In genomic region chr6:56916279-56916678, GRCm38 (mm10) we compare ENCODE assay signal across 22 mouse cellular contexts. TPM values are rescaled to one million over a fixed set of nuclear protein-coding genes. Genes with fewer than 3 reads are reported as not detected.
DNase-seq lines count a peak whose midpoint lies in the region; ATAC-seq and TF ChIP-seq lines count a peak whose summit lies in the region.
"Had no signal": no experiment of that assay in that cellular context is flagged by ENCODE, and none has a peak within 500 bp of the region (broad histone marks: within the 10 kb centered on the region; RNA-seq: fewer than 3 reads in every experiment).

No protein-coding gene starts in this region.

- H3K27me3 ChIP-seq in heart, embryonic 13.5 days (replicated peaks), result no peaks in the 10 kb centered on the region
- H3K27me3 ChIP-seq in liver, embryonic 12.5 days (replicated peaks), result no peaks in the 10 kb centered on the region
- H3K27me3 ChIP-seq in thymus, adult 2 months (ENCODE audit: control insufficient read depth, insufficient read depth, low read length), result no peaks in the 10 kb centered on the region
- no peaks in the 10 kb centered on the region for H3K27me3 ChIP-seq in intestine, postnatal 0 days (replicated peaks; ENCODE audit: control insufficient read depth, insufficient read depth, low read length)
- no peaks in the 10 kb centered on the region for H3K27me3 ChIP-seq in embryonic facial prominence, embryonic 10.5 days (replicated peaks; ENCODE audit: low read depth, poor library complexity, severe bottlenecking)
- H3K27me3 ChIP-seq: embryonic facial prominence, embryonic 13.5 days; forebrain, embryonic 15.5 days; intestine, embryonic 15.5 days; Patski had no signal

- H3K4me3 ChIP-seq in heart, embryonic 13.5 days, result peak overlapping the region; percentile 14; the same call in 1 of the 2 replicates
- H3K4me3 ChIP-seq in liver, embryonic 12.5 days, result peak overlapping the region; percentile 90; the same call in 1 of the 2 replicates
- no peak overlapping the region for H3K4me3 ChIP-seq in thymus, adult 2 months (ENCODE audit: control insufficient read depth, insufficient read depth, low read length)
- H3K4me3 ChIP-seq in intestine, postnatal 0 days (ENCODE audit: low read depth, low read length), result no peak overlapping the region
- H3K4me3 ChIP-seq in embryonic facial prominence, embryonic 10.5 days, result no peak overlapping the region
- H3K4me3 ChIP-seq: embryonic facial prominence, embryonic 13.5 days; forebrain, embryonic 15.5 days; intestine, embryonic 15.5 days; myocyte had no signal

- H3K4me2 ChIP-seq in heart, embryonic 13.5 days, result peak overlapping the region; percentile 72
- peak overlapping the region; percentile 89 for H3K4me2 ChIP-seq in liver, embryonic 12.5 days
- no peak overlapping the region for H3K4me2 ChIP-seq in intestine, postnatal 0 days (replicated peaks; ENCODE audit: low read depth)
- H3K4me2 ChIP-seq: embryonic facial prominence, embryonic 13.5 days; forebrain, embryonic 15.5 days; intestine, embryonic 15.5 days; lung, embryonic 14.5 days had no signal

- H3K4me1 ChIP-seq in heart, embryonic 13.5 days, result peaks cover 69% of the 10 kb centered on the region
- peaks cover 98% of the 10 kb centered on the region for H3K4me1 ChIP-seq in liver, embryonic 12.5 days
- peaks cover 27% of the 10 kb centered on the region for H3K4me1 ChIP-seq in thymus, adult 2 months (replicated peaks; ENCODE audit: control insufficient read depth, insufficient read depth, low read length)
- H3K4me1 ChIP-seq in intestine, postnatal 0 days (replicated peaks; ENCODE audit: control insufficient read depth, insufficient read depth, low read length), result peaks cover 15% of the 10 kb centered on the region
- H3K4me1 ChIP-seq in embryonic facial prominence, embryonic 10.5 days, result no peaks in the 10 kb centered on the region

- H3K9ac ChIP-seq in heart, embryonic 13.5 days, result no peak overlapping the region
- peak overlapping the region; percentile 57 for H3K9ac ChIP-seq in liver, embryonic 12.5 days
- no peak overlapping the region for H3K9ac ChIP-seq in intestine, postnatal 0 days (ENCODE audit: low read depth, low read length)
- H3K9ac ChIP-seq: embryonic facial prominence, embryonic 13.5 days; forebrain, embryonic 15.5 days; intestine, embryonic 15.5 days; lung, embryonic 14.5 days had no signal

- H3K27ac ChIP-seq in heart, embryonic 13.5 days (replicated peaks), result no peak overlapping the region
- peak overlapping the region; percentile 99 for H3K27ac ChIP-seq in liver, embryonic 12.5 days
- H3K27ac ChIP-seq in thymus, adult 2 months (ENCODE audit: control insufficient read depth, insufficient read depth, low read length), result peak overlapping the region; percentile 83
- H3K27ac ChIP-seq in intestine, postnatal 0 days (ENCODE audit: low read depth, low read length), result no peak overlapping the region
- H3K27ac ChIP-seq in embryonic facial prominence, embryonic 10.5 days (replicated peaks), result no peak overlapping the region
- H3K27ac ChIP-seq: embryonic facial prominence, embryonic 13.5 days; forebrain, embryonic 15.5 days; intestine, embryonic 15.5 days had no signal

- no peak for DNase-seq in heart, postnatal 36 days
- peak; percentile 40 for DNase-seq in thymus, adult 2 months
- no peak for DNase-seq in cerebellum, adult 11 months
- no peak for DNase-seq in embryonic facial prominence, embryonic 10.5 days (ENCODE audit: low spot score)
- DNase-seq: adrenal gland, adult 2 months; cerebellum, postnatal 14 days; gastrocnemius, postnatal 14 days; kidney, postnatal 4 days; lung, embryonic 14.5 days had no signal

- 0 out of 2 replicates have a peak, but pooled peaks cover 2% of the 10 kb centered on the region for H3K36me3 ChIP-seq in heart, embryonic 13.5 days
- H3K36me3 ChIP-seq in liver, embryonic 12.5 days, result peaks cover 15% of the 10 kb centered on the region
- H3K36me3 ChIP-seq in thymus, adult 2 months (ENCODE audit: control insufficient read depth, insufficient read depth, low read length), result no peaks in the 10 kb centered on the region
- no peaks in the 10 kb centered on the region for H3K36me3 ChIP-seq in intestine, postnatal 0 days (ENCODE audit: control insufficient read depth, insufficient read depth)
- H3K36me3 ChIP-seq in embryonic facial prominence, embryonic 10.5 days (replicated peaks), result 0 out of 2 replicates have a peak, but pooled peaks cover 4% of the 10 kb centered on the region
- H3K36me3 ChIP-seq: embryonic facial prominence, embryonic 13.5 days; forebrain, embryonic 15.5 days; intestine, embryonic 15.5 days had no signal

- intact Hi-C loops in heart, postnatal 36 days (cut with DNase I), result no loop called here

- WGBS in heart, embryonic 13.5 days, result 57% methylated on average over 2 of the region's 2 CpGs
- 57% methylated on average over 2 of the region's 2 CpGs for WGBS in liver, embryonic 12.5 days (ENCODE audit: insufficient replicate concordance)
- 3% methylated on average over 2 of the region's 2 CpGs for WGBS in thymus, adult 2 months
- 81% methylated on average over 2 of the region's 2 CpGs for WGBS in intestine, postnatal 0 days
- 84% methylated on average over 2 of the region's 2 CpGs for WGBS in embryonic facial prominence, embryonic 10.5 days

- no peak for TF ChIP-seq CTCF in thymus, adult 2 months (IDR thresholded peaks at IDR 0.05; ENCODE audit: borderline replicate concordance, control insufficient read depth, extremely low read depth, insufficient read depth, low read length, poor library complexity)
- no peak for TF ChIP-seq CTCF in intestine, postnatal 0 days (IDR thresholded peaks at IDR 0.05; ENCODE audit: low read depth)

- H3K9me3 ChIP-seq in heart, embryonic 13.5 days, result no peaks in the 10 kb centered on the region
- H3K9me3 ChIP-seq in liver, embryonic 12.5 days (replicated peaks), result 0 out of 2 replicates have a peak, but pooled peaks cover 3% of the 10 kb centered on the region
- no peaks in the 10 kb centered on the region for H3K9me3 ChIP-seq in intestine, postnatal 0 days (ENCODE audit: control insufficient read depth)
- 0 out of 2 replicates have a peak, but pooled peaks cover 4% of the 10 kb centered on the region for H3K9me3 ChIP-seq in embryonic facial prominence, embryonic 10.5 days
- H3K9me3 ChIP-seq: embryonic facial prominence, embryonic 13.5 days; forebrain, embryonic 15.5 days; intestine, embryonic 15.5 days had no signal

- TF ChIP-seq POLR2A in thymus, adult 2 months (IDR thresholded peaks at IDR 0.05; ENCODE audit: control insufficient read depth, extremely low read depth, insufficient read depth, low read length, poor library complexity), result no peak

- ATAC-seq in heart, embryonic 13.5 days (ENCODE audit: extremely low read depth, insufficient number of reproducible peaks, low FRiP score, low TSS enrichment), result no peak
- ATAC-seq in CD4-positive, CD25-positive, alpha-beta regulatory T cell, adult 4 months, result peak; percentile 91
- ATAC-seq in liver, embryonic 12.5 days, result no peak
- ATAC-seq in intestine, postnatal 0 days, result no peak
- ATAC-seq: forebrain, embryonic 15.5 days; intestine, embryonic 15.5 days; Patski had no signal

RNA-seq across cellular contexts. Expression of gene Nt5c3, which starts 7.5 kb away (rescaled TPM):
- 65.9 and 68.6 TPM in 2 replicates for polyA plus RNA-seq in heart, embryonic 13.5 days (2015; fragmentation: Nextera tagmentation; extraction: Ambion mirVana)
- total RNA-seq in heart, postnatal 36 days (2021), result 10 to 100 TPM; 74.2 to 94.4 TPM
- 10 to 100 TPM; 57.3 to 63.7 TPM for polyA plus RNA-seq in CD4-positive, CD25-positive, alpha-beta regulatory T cell, adult 4 months (2017; shearing (Covaris generic))
- 216 and 218 TPM in 2 replicates for polyA plus RNA-seq in liver, embryonic 12.5 days (2016; fragmentation: Nextera tagmentation; extraction: Ambion mirVana)
- polyA plus RNA-seq in thymus, adult 2 months (2012; rRNA removed), result 9.5 and 9.6 TPM in 2 replicates
- polyA plus RNA-seq in intestine, postnatal 0 days (2015; fragmentation: Nextera tagmentation; extraction: Ambion mirVana), result 43.6 and 44.7 TPM in 2 replicates
- polyA plus RNA-seq in embryonic facial prominence, embryonic 10.5 days (2016; fragmentation: Nextera tagmentation; extraction: Ambion mirVana), result 57.4 and 57.9 TPM in 2 replicates

RNA-seq across cellular contexts. Expression of gene Vmn1r4, which starts 7.5 kb away (rescaled TPM):
- polyA plus RNA-seq in heart, embryonic 13.5 days (2015; fragmentation: Nextera tagmentation; extraction: Ambion mirVana), result 0.06 and 0.09 TPM in 2 replicates
- not detected for total RNA-seq in heart, postnatal 36 days (2021)
- polyA plus RNA-seq in CD4-positive, CD25-positive, alpha-beta regulatory T cell, adult 4 months (2017; shearing (Covaris generic)), result under 1 TPM in 1 of 2 experiments, not detected in 1; 0.16 TPM
- polyA plus RNA-seq in liver, embryonic 12.5 days (2016; fragmentation: Nextera tagmentation; extraction: Ambion mirVana), result 0.13 and 0.29 TPM in 2 replicates
- 0.05 and 0.18 TPM in 2 replicates for polyA plus RNA-seq in thymus, adult 2 months (2012; rRNA removed)
- polyA plus RNA-seq in intestine, postnatal 0 days (2015; fragmentation: Nextera tagmentation; extraction: Ambion mirVana), result 0.07 and 0.14 TPM in 2 replicates
- polyA plus RNA-seq in embryonic facial prominence, embryonic 10.5 days (2016; fragmentation: Nextera tagmentation; extraction: Ambion mirVana), result 0.30 and 0.37 TPM in 2 replicates
- total RNA-seq: megakaryocyte-erythroid progenitor cell, adult 5-6 weeks had no signal
- polyA plus RNA-seq: small intestine, adult 2 months had no signal

RNA-seq across cellular contexts. Expression of gene Vmn1r5, which starts 53.8 kb away (rescaled TPM):
- polyA plus RNA-seq in heart, embryonic 13.5 days (2015; fragmentation: Nextera tagmentation; extraction: Ambion mirVana), result not detected in 2 replicates
- not detected for total RNA-seq in heart, postnatal 36 days (2021)
- polyA plus RNA-seq in CD4-positive, CD25-positive, alpha-beta regulatory T cell, adult 4 months (2017; shearing (Covaris generic)), result not detected
- polyA plus RNA-seq in liver, embryonic 12.5 days (2016; fragmentation: Nextera tagmentation; extraction: Ambion mirVana), result not detected in 2 replicates
- polyA plus RNA-seq in thymus, adult 2 months (2012; rRNA removed), result not detected in 2 replicates
- polyA plus RNA-seq in intestine, postnatal 0 days (2015; fragmentation: Nextera tagmentation; extraction: Ambion mirVana), result not detected in 2 replicates
- polyA plus RNA-seq in embryonic facial prominence, embryonic 10.5 days (2016; fragmentation: Nextera tagmentation; extraction: Ambion mirVana), result not detected in 2 replicates
- total RNA-seq: adrenal gland, adult 2 months; gastrocnemius, postnatal 14 days; heart, postnatal 25 days; megakaryocyte-erythroid progenitor cell, adult 5-6 weeks had no signal
- polyA plus RNA-seq: adrenal gland, adult 2 months; C2C12; embryonic facial prominence, embryonic 13.5 days; forebrain, embryonic 15.5 days; intestine, embryonic 15.5 days; lung, embryonic 14.5 days; myocyte; Patski; small intestine, adult 2 months had no signal

Comparison
In these comparisons a context has a peak if more than half of its experiments do, and no peak if none do; other contexts are left out.
1. H3K27ac ChIP-seq: peak in liver, embryonic 12.5 days (single experiment) and thymus, adult 2 months (single experiment); none in heart, embryonic 13.5 days (single experiment), intestine, postnatal 0 days (single experiment) and embryonic facial prominence, embryonic 10.5 days (single experiment).
2. H3K4me3 ChIP-seq: peak in heart, embryonic 13.5 days (single experiment) and liver, embryonic 12.5 days (single experiment); none in thymus, adult 2 months (single experiment), intestine, postnatal 0 days (single experiment) and embryonic facial prominence, embryonic 10.5 days (single experiment).